Mouse (Mus musculus): ENCODE measurements at regions not wholly inside any gene's neighbourhood (a gene's known extent, or its start where the extent isn't known, plus 50 kb on each side); places are given as distances from the start of the nearest gene placed in this dataset.

DNA sequence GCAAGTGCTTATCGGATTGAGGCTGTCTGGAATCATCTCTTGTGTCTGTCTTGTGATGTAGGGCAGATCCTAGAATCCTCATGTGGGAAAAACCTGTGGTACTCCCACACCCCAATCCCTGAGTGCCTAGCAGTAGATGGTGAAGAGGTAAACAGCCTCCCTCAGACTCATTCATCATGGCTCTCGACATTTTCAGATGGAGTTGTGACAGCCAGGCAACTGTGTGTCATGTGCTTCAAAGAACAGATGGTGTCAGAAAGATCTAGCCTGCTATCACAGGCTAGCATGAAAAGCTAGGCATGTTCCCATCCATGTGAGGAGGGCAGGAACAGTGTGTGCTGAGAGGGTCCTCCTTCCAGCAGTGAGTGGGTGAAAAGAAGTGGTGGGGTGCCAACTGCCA, 204.1 kb upstream of the Nmur2 start:
- TF ChIP-seq CTCF (IDR thresholded peaks at IDR 0.05; ENCODE audit: control insufficient read depth, insufficient read depth, insufficient replicate concordance, low read depth, low read length) (no peak), POLR2A (IDR thresholded peaks at IDR 0.05; ENCODE audit: control insufficient read depth, low read depth, low read length) (no peak)

Data from testis, adult 2 months (tissue).